Mouse (Mus musculus) ovary, postnatal 14 days (tissue): ENCODE data around the gene Pafah2.

ENCODE experiments used
- DNase-seq: peaks from one replicate; pipeline ENCODE4 v3.0.0; 2022; ENCODE audit warnings: low spot score

Gene Pafah2

GRCm38 (mm10) chr4:134461252-134461651 lies 65.1 kb downstream of the Pafah2 start:
- no peak for DNase-seq

GRCm38 (mm10) chr4:134465789-134466188 lies 69.7 kb downstream of the Pafah2 start:
- DNase-seq = no peak

DNA sequence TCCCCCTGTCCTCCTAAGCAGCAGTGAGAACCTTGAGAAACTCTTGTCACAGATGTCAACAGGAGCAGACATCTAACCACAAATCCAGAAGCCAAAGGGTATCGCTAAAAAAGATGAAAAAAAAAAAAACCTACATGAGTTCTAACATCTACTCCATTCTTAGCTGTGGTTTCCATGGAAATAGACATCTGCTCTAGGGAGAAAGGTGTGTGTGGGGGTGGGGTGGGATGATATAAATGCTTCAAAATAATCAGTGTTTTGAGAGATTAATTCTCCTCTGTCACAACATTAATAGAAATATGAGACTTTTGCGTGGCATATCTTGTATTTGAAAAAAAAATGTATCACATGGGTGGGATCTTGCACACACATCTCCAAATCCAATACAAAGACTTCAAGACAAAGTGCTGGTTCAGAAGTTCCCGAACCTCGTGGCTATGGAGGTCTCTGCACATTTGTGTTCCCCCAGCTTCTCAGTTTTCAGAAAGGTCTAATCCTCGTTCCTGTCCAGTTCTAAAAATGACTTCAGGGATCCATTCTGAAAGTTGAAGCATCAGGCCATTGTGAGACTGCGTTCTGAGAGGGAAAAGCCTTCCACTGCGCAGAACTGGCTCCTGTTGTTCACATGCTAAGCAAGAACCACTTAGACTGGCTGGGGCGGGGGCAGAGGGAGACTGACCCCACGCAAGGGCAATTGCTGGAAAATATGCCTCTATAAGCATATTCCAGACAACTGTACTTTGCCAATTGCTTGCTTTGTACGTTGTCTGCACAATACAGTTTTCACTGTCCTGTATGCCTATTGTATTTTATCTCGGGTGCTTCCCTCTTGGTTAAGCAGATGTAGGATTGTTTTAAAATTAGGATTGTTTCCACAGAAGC lies 70.5 kb downstream of the Pafah2 start:
- no peak for DNase-seq

- DNase-seq = no peak
These were observed 71.5 kb downstream of the Pafah2 start for GRCm38 (mm10) chr4:134467435-134468214.

DNA sequence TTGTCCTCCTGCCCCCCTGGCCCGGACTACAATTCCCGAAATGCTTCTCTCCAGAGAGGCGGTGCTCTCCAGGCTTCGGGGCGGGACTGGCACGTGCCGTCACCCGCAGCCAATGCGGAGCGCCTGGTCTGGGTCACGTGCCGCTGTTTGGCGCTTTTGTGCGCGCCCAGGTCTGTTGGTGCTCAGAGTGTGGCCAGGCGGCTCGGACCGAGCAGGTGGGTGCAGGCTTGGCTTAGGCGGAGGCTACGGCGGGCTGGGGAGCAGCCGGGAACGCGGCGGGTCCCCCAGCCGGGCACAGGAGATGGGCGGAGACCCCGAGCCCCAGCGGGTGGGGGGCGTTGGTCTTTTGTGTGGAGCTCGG lies 72.1 kb downstream of the Pafah2 start, which contains the start of gene Stmn1:
Stmn1 (plus strand) TSS at position 106 of the 361 bp plus-strand sequence.
- DNase-seq = peak; percentile 83

- DNase-seq = peak; percentile 92
These were observed 72.6 kb downstream of the Pafah2 start for GRCm38 (mm10) chr4:134468578-134469266.

GRCm38 (mm10) chr4:134469341-134469796 lies 73.2 kb downstream of the Pafah2 start:
- DNase-seq = no peak

GRCm38 (mm10) chr4:134469985-134470384 lies 73.9 kb downstream of the Pafah2 start:
- DNase-seq = no peak

- DNase-seq = no peak
These were observed 75.3 kb downstream of the Pafah2 start for GRCm38 (mm10) chr4:134471469-134471868.

DNA sequence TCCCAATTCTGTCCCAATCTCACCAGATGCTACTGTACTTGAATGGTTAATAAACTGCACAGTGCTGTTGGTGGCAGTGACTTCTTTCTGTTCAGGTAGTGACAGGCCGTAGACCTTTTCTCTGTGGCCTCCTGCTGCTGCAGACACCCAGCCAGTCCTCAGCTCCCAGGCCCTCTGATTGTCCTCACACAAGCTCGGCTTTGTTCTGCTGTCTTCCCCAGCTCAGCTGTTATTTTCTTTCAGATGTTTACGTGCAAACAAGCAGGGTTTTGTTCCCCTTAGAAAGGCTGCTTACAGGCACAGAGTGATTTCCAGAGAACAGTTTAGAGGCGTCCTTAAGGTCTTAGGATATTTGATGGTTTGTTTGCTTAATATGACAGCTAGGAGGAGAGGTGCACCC lies 77.6 kb downstream of the Pafah2 start:
- no peak for DNase-seq

DNA sequence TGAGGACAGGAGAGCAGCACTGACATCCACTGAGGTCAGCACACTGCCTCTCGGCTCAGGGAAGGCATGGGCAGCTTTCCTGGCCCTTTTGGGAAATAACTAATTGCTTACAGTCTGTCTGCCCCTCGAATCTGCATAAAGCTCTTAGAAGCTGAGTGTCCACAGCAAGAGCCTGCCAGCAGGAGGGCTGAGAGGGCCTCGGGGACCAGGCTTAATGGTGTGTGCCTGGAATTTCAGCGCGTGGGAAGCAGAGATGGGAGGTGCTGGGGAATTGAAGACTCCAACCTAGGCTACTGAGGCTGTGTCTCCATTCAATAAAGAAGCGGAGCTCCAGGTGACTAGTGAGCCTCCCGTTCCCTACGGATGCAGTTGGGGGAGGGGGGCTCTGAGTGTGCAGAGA lies 78.1 kb downstream of the Pafah2 start:
- DNase-seq = no peak

GRCm38 (mm10) chr4:134476899-134477298 lies 80.8 kb downstream of the Pafah2 start:
- no peak for DNase-seq
